ENCODE assay signal across 8 mouse cellular contexts in genomic region chr2:130275649-130276048, GRCm38 (mm10). TPM values are rescaled to one million over a fixed set of nuclear protein-coding genes. Genes with fewer than 3 reads are reported as not detected.
A peak's percentile ranks its signal among the peaks of the same experiment; 100 is the strongest.
DNase-seq lines count a peak whose midpoint lies in the region; ATAC-seq and TF ChIP-seq lines count a peak whose summit lies in the region.

No protein-coding gene starts in this region.

- H3K27me3 ChIP-seq in heart, embryonic 13.5 days (replicated peaks), result no peaks in the 10 kb centered on the region
- H3K27me3 ChIP-seq in stomach, embryonic 16.5 days (ENCODE audit: control insufficient read depth, insufficient read depth, low read length), result no peaks in the 10 kb centered on the region

- in situ Hi-C loops in ES-E14 (cut with MboI; ENCODE audit: low sequenced_read_pairs in 2 of 2, unreplicated experiment in 2 of 2), result no loop called here

- H3K4me1 ChIP-seq in ES-E14 (ENCODE audit: control insufficient read depth in 2 of 2, insufficient read depth in 2 of 2, low read length in 2 of 2, poor library complexity in 1 of 2), result no peaks in the 10 kb centered on the region
- H3K4me1 ChIP-seq in heart, embryonic 13.5 days, result peaks cover 34% of the 10 kb centered on the region
- peaks cover 22% of the 10 kb centered on the region for H3K4me1 ChIP-seq in stomach, embryonic 16.5 days (ENCODE audit: control insufficient read depth, insufficient read depth, low read length)

- H3K9ac ChIP-seq in ES-E14 (ENCODE audit: insufficient read depth, low read depth, low read length, poor library complexity, severe bottlenecking), result peak overlapping the region; percentile 55
- peak overlapping the region; percentile 94 for H3K9ac ChIP-seq in heart, embryonic 13.5 days
- peak overlapping the region; percentile 88 for H3K9ac ChIP-seq in stomach, embryonic 16.5 days (ENCODE audit: low read length)

- no peak overlapping the region for H3K27ac ChIP-seq in ES-E14 (ENCODE audit: insufficient read depth, low read depth, low read length, poor library complexity, severe bottlenecking)
- H3K27ac ChIP-seq in heart, embryonic 13.5 days (replicated peaks), result no peak overlapping the region
- H3K27ac ChIP-seq in stomach, embryonic 16.5 days (ENCODE audit: low read length), result no peak overlapping the region

- no peak for ATAC-seq in heart, embryonic 13.5 days (ENCODE audit: extremely low read depth, insufficient number of reproducible peaks, low FRiP score, low TSS enrichment)
- ATAC-seq in megakaryocyte-erythroid progenitor cell, adult 5-6 weeks (replicated peaks; ENCODE audit: low FRiP score, low TSS enrichment, poor library complexity, severe bottlenecking), result peak; percentile 31
- no peak for ATAC-seq in stomach, embryonic 16.5 days (ENCODE audit: insufficient read depth, low FRiP score)

- peaks cover 55% of the 10 kb centered on the region for H3K36me3 ChIP-seq in ES-E14 (ENCODE audit: control insufficient read depth, insufficient read depth, low read length, poor library complexity, severe bottlenecking)
- H3K36me3 ChIP-seq in heart, embryonic 13.5 days, result peaks cover 53% of the 10 kb centered on the region
- H3K36me3 ChIP-seq in stomach, embryonic 16.5 days (ENCODE audit: control insufficient read depth, insufficient read depth, low read length), result peaks cover 36% of the 10 kb centered on the region

- 44% methylated on average over 6 of the region's 6 CpGs for WGBS in heart, embryonic 13.5 days
- WGBS in stomach, embryonic 16.5 days, result 48% methylated on average over 6 of the region's 6 CpGs

- peak overlapping the region; percentile 95 for H3K4me2 ChIP-seq in heart, embryonic 13.5 days
- peak overlapping the region; percentile 99 for H3K4me2 ChIP-seq in stomach, embryonic 16.5 days (ENCODE audit: low read depth, low read length)

- peak; percentile 31 to 52 for DNase-seq in gastrocnemius, postnatal 4 days (ENCODE audit: low spot score in 2 of 2)
- no peak for DNase-seq in gastrocnemius, postnatal 25 days
- DNase-seq in ES-E14 (ENCODE audit: low read depth, low spot score), result peak; percentile 81
- peak; percentile 44 to 69 for DNase-seq in cerebellum, postnatal 25 days
- DNase-seq in kidney, postnatal 4 days, result peak; percentile 83 to 86

- H3K4me3 ChIP-seq in ES-E14 (ENCODE audit: insufficient read depth in 1 of 2, low read depth in 1 of 2, low read length in 2 of 2, poor library complexity in 1 of 2, severe bottlenecking in 1 of 2), result peak overlapping the region; percentile 76 to 89
- peak overlapping the region; percentile 79 for H3K4me3 ChIP-seq in heart, embryonic 13.5 days
- H3K4me3 ChIP-seq in stomach, embryonic 16.5 days (replicated peaks; ENCODE audit: low read length), result peak overlapping the region; percentile 72

- H3K9me3 ChIP-seq in ES-E14 (ENCODE audit: control insufficient read depth, insufficient read depth, low read depth, low read length), result no peaks in the 10 kb centered on the region
- no peaks in the 10 kb centered on the region for H3K9me3 ChIP-seq in heart, embryonic 13.5 days
- no peaks in the 10 kb centered on the region for H3K9me3 ChIP-seq in stomach, embryonic 16.5 days (replicated peaks; ENCODE audit: control insufficient read depth, low read length)

TF ChIP-seq in ES-E14, 5 proteins besides CTCF, POLR2A, EP300 and RAD21:
- TF ChIP-seq MAFK (IDR thresholded peaks at IDR 0.05; ENCODE audit: insufficient read depth, low read depth, low read length) (no peak), CHD2 (IDR thresholded peaks at IDR 0.05; ENCODE audit: low read depth, low read length) (no peak), ZC3H11A (IDR thresholded peaks at IDR 0.05; ENCODE audit: borderline replicate concordance, low read depth, low read length) (no peak), HCFC1 (IDR thresholded peaks at IDR 0.05; ENCODE audit: borderline replicate concordance, insufficient read depth, low read length) (no peak)

RNA-seq across cellular contexts. Expression of gene Nop56, which starts 1.4 kb away (rescaled TPM):
- 10 to 100 TPM; 66.9 to 84.6 TPM for total RNA-seq in gastrocnemius, postnatal 4 days (2021)
- total RNA-seq in gastrocnemius, postnatal 25 days (2021), result 10 to 100 TPM; 31.3 to 33.0 TPM
- total RNA-seq in ES-E14 (2012; rRNA removed), result 1,148 and 1,555 TPM in 2 replicates
- 143 and 152 TPM in 2 replicates for polyA plus RNA-seq in heart, embryonic 13.5 days (2015; fragmentation: Nextera tagmentation; extraction: Ambion mirVana)
- total RNA-seq in megakaryocyte-erythroid progenitor cell, adult 5-6 weeks (2014; fragmentation: Nextera tagmentation), result 692 and 1,066 TPM in 2 replicates
- total RNA-seq in megakaryocyte-erythroid progenitor cell, adult 5-6 weeks (2017), result 748 and 779 TPM in 2 replicates
- 221 and 222 TPM in 2 replicates for polyA plus RNA-seq in stomach, embryonic 16.5 days (2015; fragmentation: Nextera tagmentation; extraction: Ambion mirVana)

RNA-seq across cellular contexts. Expression of gene Idh3b, which starts 8.7 kb away (rescaled TPM):
- 100 to 1,000 TPM; 282 to 290 TPM for total RNA-seq in gastrocnemius, postnatal 4 days (2021)
- total RNA-seq in gastrocnemius, postnatal 25 days (2021), result 100 to 1,000 TPM; 461 to 484 TPM
- 100 and 129 TPM in 2 replicates for total RNA-seq in ES-E14 (2012; rRNA removed)
- polyA plus RNA-seq in heart, embryonic 13.5 days (2015; fragmentation: Nextera tagmentation; extraction: Ambion mirVana), result 237 and 266 TPM in 2 replicates
- 197 and 240 TPM in 2 replicates for total RNA-seq in megakaryocyte-erythroid progenitor cell, adult 5-6 weeks (2014; fragmentation: Nextera tagmentation)
- 145 and 164 TPM in 2 replicates for total RNA-seq in megakaryocyte-erythroid progenitor cell, adult 5-6 weeks (2017)
- polyA plus RNA-seq in stomach, embryonic 16.5 days (2015; fragmentation: Nextera tagmentation; extraction: Ambion mirVana), result 185 and 187 TPM in 2 replicates

RNA-seq across cellular contexts. Expression of gene Ebf4, which starts 19.3 kb away (rescaled TPM):
- 1 to 10 TPM; 2.1 to 2.7 TPM for total RNA-seq in gastrocnemius, postnatal 4 days (2021)
- total RNA-seq in gastrocnemius, postnatal 25 days (2021), result under 1 TPM; 0.19 to 0.49 TPM
- total RNA-seq in ES-E14 (2012; rRNA removed), result 0.58 and 0.62 TPM in 2 replicates
- 0.39 and 0.64 TPM in 2 replicates for polyA plus RNA-seq in heart, embryonic 13.5 days (2015; fragmentation: Nextera tagmentation; extraction: Ambion mirVana)
- total RNA-seq in megakaryocyte-erythroid progenitor cell, adult 5-6 weeks (2014; fragmentation: Nextera tagmentation), result not detected in 2 replicates
- total RNA-seq in megakaryocyte-erythroid progenitor cell, adult 5-6 weeks (2017), result not detected in 2 replicates
- polyA plus RNA-seq in stomach, embryonic 16.5 days (2015; fragmentation: Nextera tagmentation; extraction: Ambion mirVana), result 1.4 and 2.1 TPM in 2 replicates

Comparison
In these comparisons a context has a peak if more than half of its experiments do, and no peak if none do; other contexts are left out.
1. RNA of gene Nop56, which starts 1.4 kb away (total RNA-seq): 1,148 to 1,555 TPM in ES-E14 and 692 to 1,066 TPM in megakaryocyte-erythroid progenitor cell, adult 5-6 weeks; 66.9 to 84.6 TPM in gastrocnemius, postnatal 4 days and 31.3 to 33.0 TPM in gastrocnemius, postnatal 25 days; every median in the first group is over 4 times any median in the second.
2. Peak in every context shown above with its lines, with median percentiles within 50 percentile points of each other: H3K4me3 ChIP-seq and H3K9ac ChIP-seq.